Mouse (Mus musculus): ENCODE results near the gene Fbxw8. TPM values are rescaled to one million over a fixed set of nuclear protein-coding genes. Genes with fewer than 3 reads are reported as not detected.

The Fbxw8 gene
- polyA plus RNA-seq, 1 experiment, result 28.3 TPM

DNA sequence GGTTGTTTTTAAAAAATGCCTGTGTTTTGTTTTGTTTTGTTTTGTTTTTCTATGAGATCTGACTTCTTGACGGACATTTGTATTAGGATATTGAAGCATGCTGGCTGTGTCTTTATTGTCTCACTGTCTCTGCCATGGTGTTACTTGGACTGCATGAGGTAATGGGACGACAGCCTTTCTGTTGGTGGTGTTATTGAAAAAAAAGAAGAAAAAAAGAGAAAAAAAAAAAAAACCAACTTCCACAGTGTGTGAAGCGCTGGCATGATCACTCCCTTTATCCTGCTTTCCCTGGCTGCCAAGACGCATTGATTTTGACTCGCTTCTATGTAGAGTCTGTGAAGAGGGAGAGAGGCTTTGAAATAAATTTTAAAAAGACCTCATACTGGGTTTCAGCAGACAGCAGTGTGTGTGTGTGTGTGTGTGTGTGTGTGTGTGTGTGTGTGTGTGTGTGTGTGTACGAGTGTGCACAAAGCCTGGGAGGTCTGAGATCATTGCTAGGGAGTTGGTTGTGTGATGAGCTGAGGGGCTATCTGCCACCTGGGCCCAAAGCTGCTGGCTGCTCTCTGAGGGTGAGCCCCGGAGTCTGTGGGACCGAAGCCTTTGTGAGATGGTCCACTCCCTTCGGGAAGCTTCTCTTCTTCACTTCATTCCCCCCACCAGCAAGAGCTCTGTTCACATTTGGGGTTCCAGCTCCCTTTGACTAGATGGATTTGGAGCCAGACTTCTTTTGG lies 31.8 kb upstream of the Fbxw8 start:
- Histone ChIP-seq H3K27me3 (ENCODE audit: control insufficient read depth, insufficient read depth, low read length) (no peaks in the 10 kb centered on the region), H3K36me3 (ENCODE audit: control insufficient read depth, insufficient read depth, low read length) (no peaks in the 10 kb centered on the region), H3K4me3 (ENCODE audit: low read depth, low read length) (no peak overlapping the region), H3K4me1 (ENCODE audit: control insufficient read depth, insufficient read depth, insufficient read length, low read length) (no peaks in the 10 kb centered on the region), H3K27ac (ENCODE audit: insufficient read depth, low read depth, low read length) (no peak overlapping the region)
- TF ChIP-seq CTCF (IDR thresholded peaks at IDR 0.05; ENCODE audit: extremely low read depth, insufficient read length, insufficient replicate concordance, low read depth, low read length), result no peak
- TF ChIP-seq POLR2A (IDR thresholded peaks at IDR 0.05; ENCODE audit: low read depth, low read length), result no peak
- WGBS, result 73% methylated on average over 9 of the region's 9 CpGs

DNA sequence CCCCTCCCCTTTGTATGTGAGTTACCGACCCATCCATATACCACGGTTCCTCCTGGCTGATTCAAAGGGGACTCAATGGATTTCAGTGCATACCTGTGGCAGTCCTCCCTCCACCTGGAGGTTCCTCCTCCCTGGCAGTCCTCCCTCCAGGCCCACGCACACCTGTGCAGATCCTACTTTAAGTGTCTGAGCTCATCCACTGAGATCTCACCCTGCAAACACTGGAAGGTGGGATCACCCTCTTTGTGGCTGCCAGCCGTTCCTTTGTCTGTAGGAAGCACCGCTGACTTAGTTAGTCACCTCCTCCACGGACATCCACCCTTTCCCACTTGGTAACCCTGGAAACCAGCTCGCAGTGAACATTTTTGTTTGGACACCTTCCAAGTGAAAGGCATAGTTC lies 22.4 kb upstream of the Fbxw8 start:
- no peak for TF ChIP-seq CTCF (IDR thresholded peaks at IDR 0.05; ENCODE audit: extremely low read depth, insufficient read length, insufficient replicate concordance, low read depth, low read length)
- TF ChIP-seq POLR2A (IDR thresholded peaks at IDR 0.05; ENCODE audit: low read depth, low read length), result no peak
- Histone ChIP-seq H3K36me3 (ENCODE audit: control insufficient read depth, insufficient read depth, low read length) (no peaks in the 10 kb centered on the region), H3K4me3 (ENCODE audit: low read depth, low read length) (no peak overlapping the region), H3K27ac (ENCODE audit: insufficient read depth, low read depth, low read length) (no peak overlapping the region), H3K27me3 (ENCODE audit: control insufficient read depth, insufficient read depth, low read length) (peaks cover 28% of the 10 kb centered on the region), H3K4me1 (ENCODE audit: control insufficient read depth, insufficient read depth, insufficient read length, low read length) (no peaks in the 10 kb centered on the region)
- 64% methylated on average over 7 of the region's 7 CpGs for WGBS

DNA sequence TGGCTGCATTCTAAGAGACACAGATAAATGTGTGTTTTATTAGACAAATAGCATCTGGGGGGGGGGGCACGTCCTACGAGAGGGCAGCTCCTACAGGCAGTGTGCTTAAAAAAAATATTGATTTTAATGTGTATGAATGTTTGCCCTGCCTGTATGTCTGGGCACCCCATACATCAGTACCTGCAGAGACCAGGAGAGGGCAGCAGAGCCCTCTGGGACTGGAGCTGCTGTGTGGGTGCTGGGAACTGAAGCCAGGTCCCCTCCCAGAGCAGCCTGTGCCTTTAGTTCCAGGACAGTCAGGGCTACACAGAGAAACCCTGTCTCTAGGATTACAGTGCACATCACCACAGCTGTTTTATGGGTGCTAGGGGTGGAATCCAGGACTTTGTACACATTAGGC lies 19.9 kb upstream of the Fbxw8 start:
- Histone ChIP-seq H3K36me3 (ENCODE audit: control insufficient read depth, insufficient read depth, low read length) (no peaks in the 10 kb centered on the region), H3K4me1 (ENCODE audit: control insufficient read depth, insufficient read depth, insufficient read length, low read length) (peaks cover 10% of the 10 kb centered on the region), H3K27ac (ENCODE audit: insufficient read depth, low read depth, low read length) (no peak overlapping the region), H3K27me3 (ENCODE audit: control insufficient read depth, insufficient read depth, low read length) (peaks cover 50% of the 10 kb centered on the region), H3K4me3 (ENCODE audit: low read depth, low read length) (no peak overlapping the region)
- no peak for TF ChIP-seq POLR2A (IDR thresholded peaks at IDR 0.05; ENCODE audit: low read depth, low read length)
- TF ChIP-seq CTCF (IDR thresholded peaks at IDR 0.05; ENCODE audit: extremely low read depth, insufficient read length, insufficient replicate concordance, low read depth, low read length), result no peak
- 24% methylated on average over 2 of the region's 2 CpGs for WGBS

DNA sequence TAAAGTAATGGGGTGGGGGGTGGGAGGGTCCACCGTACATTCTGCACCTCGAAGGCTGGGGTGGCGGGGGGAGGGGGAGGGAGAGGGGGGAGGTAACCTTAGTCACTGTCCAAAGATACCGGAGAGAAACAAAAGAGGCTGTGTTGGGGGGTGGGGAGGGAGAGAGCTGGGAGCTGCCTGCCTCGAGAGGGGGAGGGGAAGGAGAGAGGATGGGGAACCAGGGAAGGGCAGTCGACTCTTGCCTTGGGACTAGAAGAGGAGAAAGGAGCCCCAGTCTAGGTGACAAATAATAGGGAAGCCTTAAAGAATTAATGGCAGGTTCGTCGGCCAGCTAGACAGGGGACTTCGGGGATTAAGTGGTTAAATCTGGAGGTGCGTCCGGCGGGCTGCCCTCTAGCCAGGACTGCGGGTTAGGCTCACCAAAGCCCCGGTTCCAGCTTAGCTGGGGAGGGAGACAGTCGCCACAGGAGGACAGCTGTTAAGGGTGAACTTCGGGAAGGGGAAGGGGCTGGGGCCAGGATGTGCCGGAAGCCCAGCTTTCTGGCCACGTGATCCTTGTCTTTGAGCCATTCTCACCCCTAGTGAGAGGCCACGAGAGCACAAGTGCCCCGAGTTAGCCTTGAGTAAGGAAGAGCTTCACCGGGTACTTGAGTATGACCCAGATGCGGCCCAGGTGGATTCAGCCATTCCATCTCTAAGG lies 19.2 kb upstream of the Fbxw8 start:
- H3K27me3 ChIP-seq (ENCODE audit: control insufficient read depth, insufficient read depth, low read length), result peaks cover 57% of the 10 kb centered on the region
- H3K4me1 ChIP-seq (ENCODE audit: control insufficient read depth, insufficient read depth, insufficient read length, low read length), result peaks cover 10% of the 10 kb centered on the region
- no peak for TF ChIP-seq CTCF (IDR thresholded peaks at IDR 0.05; ENCODE audit: extremely low read depth, insufficient read length, insufficient replicate concordance, low read depth, low read length)
- no peak for TF ChIP-seq POLR2A (IDR thresholded peaks at IDR 0.05; ENCODE audit: low read depth, low read length)
- 2% methylated on average over 22 of the region's 22 CpGs for WGBS
- H3K4me3 ChIP-seq (ENCODE audit: low read depth, low read length), result no peak overlapping the region
- no peaks in the 10 kb centered on the region for H3K36me3 ChIP-seq (ENCODE audit: control insufficient read depth, insufficient read depth, low read length)
- H3K27ac ChIP-seq (ENCODE audit: insufficient read depth, low read depth, low read length), result no peak overlapping the region

DNA sequence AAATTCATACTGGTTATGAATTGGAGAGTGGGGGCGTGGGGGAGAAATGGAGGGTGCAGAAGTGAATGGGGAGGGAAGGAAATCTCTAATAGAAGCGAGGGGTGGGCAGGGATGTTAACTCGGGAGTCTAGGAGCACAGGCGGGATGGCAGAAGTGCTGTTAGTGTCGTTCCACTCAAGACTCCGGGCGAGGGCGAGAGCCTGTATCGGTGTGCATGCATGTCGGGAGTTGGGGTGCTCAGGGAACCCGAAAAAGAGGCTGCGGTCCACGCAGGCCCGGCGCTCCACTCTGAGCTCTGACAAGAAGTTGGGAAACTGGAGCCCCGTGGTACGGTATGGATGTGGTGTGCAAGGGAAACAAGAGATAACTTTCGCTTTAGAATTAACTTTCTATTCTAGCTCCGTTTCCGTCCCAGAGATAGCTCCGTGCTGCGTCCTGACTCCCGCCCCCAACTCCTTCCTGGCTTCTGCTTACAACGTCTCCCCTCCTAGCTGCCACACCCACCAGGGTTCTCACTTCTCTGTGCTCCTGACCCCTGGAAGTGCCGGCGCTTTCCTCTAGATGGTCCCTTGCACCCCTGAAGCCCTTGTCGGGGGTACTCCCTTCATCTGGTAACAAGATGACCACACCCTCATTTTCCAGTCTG lies 16.9 kb upstream of the Fbxw8 start:
- Histone ChIP-seq H3K36me3 (ENCODE audit: control insufficient read depth, insufficient read depth, low read length) (no peaks in the 10 kb centered on the region), H3K4me3 (ENCODE audit: low read depth, low read length) (peak overlapping the region; percentile 64), H3K27me3 (ENCODE audit: control insufficient read depth, insufficient read depth, low read length) (peaks cover 72% of the 10 kb centered on the region), H3K27ac (ENCODE audit: insufficient read depth, low read depth, low read length) (no peak overlapping the region), H3K4me1 (ENCODE audit: control insufficient read depth, insufficient read depth, insufficient read length, low read length) (peaks cover 13% of the 10 kb centered on the region)
- no peak for TF ChIP-seq CTCF (IDR thresholded peaks at IDR 0.05; ENCODE audit: extremely low read depth, insufficient read length, insufficient replicate concordance, low read depth, low read length)
- TF ChIP-seq POLR2A (IDR thresholded peaks at IDR 0.05; ENCODE audit: low read depth, low read length), result no peak
- WGBS, result 1% methylated on average over 27 of the region's 27 CpGs

DNA sequence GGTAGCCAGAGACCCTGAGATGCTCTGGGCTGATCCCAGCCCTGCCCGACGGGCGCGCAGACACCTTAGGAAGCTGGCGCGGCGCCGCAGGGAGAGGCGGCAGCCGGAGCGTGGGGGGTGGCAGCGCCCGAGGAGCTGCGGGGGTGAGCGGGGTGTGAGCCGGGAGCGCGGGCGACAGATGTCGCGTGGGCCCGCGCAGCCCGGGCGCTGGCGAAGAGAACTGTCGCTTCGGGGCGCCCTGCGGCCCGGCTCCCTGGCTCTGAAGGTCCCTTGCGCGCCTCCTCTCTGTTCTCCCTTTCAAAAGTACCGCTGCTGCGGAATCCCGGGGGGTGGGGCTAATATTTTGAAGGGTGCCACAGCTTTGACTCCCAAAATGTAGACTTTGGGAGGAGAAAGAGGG lies 16.4 kb upstream of the Fbxw8 start:
- no peak for TF ChIP-seq POLR2A (IDR thresholded peaks at IDR 0.05; ENCODE audit: low read depth, low read length)
- TF ChIP-seq CTCF (IDR thresholded peaks at IDR 0.05; ENCODE audit: extremely low read depth, insufficient read length, insufficient replicate concordance, low read depth, low read length), result no peak
- H3K27ac ChIP-seq (ENCODE audit: insufficient read depth, low read depth, low read length), result no peak overlapping the region
- H3K36me3 ChIP-seq (ENCODE audit: control insufficient read depth, insufficient read depth, low read length), result no peaks in the 10 kb centered on the region
- H3K4me1 ChIP-seq (ENCODE audit: control insufficient read depth, insufficient read depth, insufficient read length, low read length), result peaks cover 13% of the 10 kb centered on the region
- 1% methylated on average over 36 of the region's 36 CpGs for WGBS
- peak overlapping the region; percentile 64 for H3K4me3 ChIP-seq (ENCODE audit: low read depth, low read length)
- peaks cover 72% of the 10 kb centered on the region for H3K27me3 ChIP-seq (ENCODE audit: control insufficient read depth, insufficient read depth, low read length)
